ENCODE assay signal across 15 mouse cellular contexts in genomic region chr1:156470557-156470956, GRCm38 (mm10). TPM values are rescaled to one million over a fixed set of nuclear protein-coding genes. Genes with fewer than 3 reads are reported as not detected.
A peak's percentile ranks its signal among the peaks of the same experiment; 100 is the strongest.
DNase-seq lines count a peak whose midpoint lies in the region; ATAC-seq and TF ChIP-seq lines count a peak whose summit lies in the region.
"Had no signal": no experiment of that assay in that cellular context is flagged by ENCODE, and none has a peak within 500 bp of the region (broad histone marks: within the 10 kb centered on the region; RNA-seq: fewer than 3 reads in every experiment).

No protein-coding gene starts in this region.

- TF ChIP-seq CTCF in lung, embryonic 14.5 days (IDR thresholded peaks at IDR 0.05; ENCODE audit: low read depth), result no peak
- TF ChIP-seq CTCF in kidney, postnatal 0 days (IDR thresholded peaks at IDR 0.05; ENCODE audit: low read depth), result no peak
- no peak for TF ChIP-seq CTCF in small intestine, adult 2 months (IDR thresholded peaks at IDR 0.05; ENCODE audit: extremely low read depth, insufficient read length, insufficient replicate concordance, low read depth, low read length)

- no peak overlapping the region for H3K4me3 ChIP-seq in lung, embryonic 14.5 days (ENCODE audit: low read depth, low read length)
- no peak overlapping the region for H3K4me3 ChIP-seq in intestine, embryonic 14.5 days (ENCODE audit: low read depth, low read length)
- H3K4me3 ChIP-seq in kidney, postnatal 0 days (replicated peaks; ENCODE audit: low read depth, low read length), result no peak overlapping the region
- H3K4me3 ChIP-seq in small intestine, adult 2 months (ENCODE audit: low read depth, low read length), result no peak overlapping the region
- no peak overlapping the region for H3K4me3 ChIP-seq in midbrain, embryonic 13.5 days (replicated peaks)
- H3K4me3 ChIP-seq: heart, embryonic 10.5 days had no signal

- 0 out of 2 replicates have a peak overlapping the region, but pooled peaks have one; percentile 5 for H3K4me2 ChIP-seq in lung, embryonic 14.5 days
- H3K4me2 ChIP-seq in intestine, embryonic 14.5 days (ENCODE audit: low read length), result peak overlapping the region; percentile 59; the same call in 1 of the 2 replicates
- H3K4me2 ChIP-seq in kidney, postnatal 0 days (ENCODE audit: low read length), result no peak overlapping the region; the same call in 1 of the 2 replicates
- H3K4me2 ChIP-seq in midbrain, embryonic 13.5 days (replicated peaks), result no peak overlapping the region
- H3K4me2 ChIP-seq: hindbrain, embryonic 14.5 days had no signal

- no peaks in the 10 kb centered on the region for H3K27me3 ChIP-seq in lung, embryonic 14.5 days (ENCODE audit: insufficient read depth, low read length)
- no peaks in the 10 kb centered on the region for H3K27me3 ChIP-seq in intestine, embryonic 14.5 days (replicated peaks; ENCODE audit: control insufficient read depth, insufficient read depth, low read length)
- H3K27me3 ChIP-seq in kidney, postnatal 0 days (ENCODE audit: insufficient read depth, low read length), result no peaks in the 10 kb centered on the region
- no peaks in the 10 kb centered on the region for H3K27me3 ChIP-seq in small intestine, adult 2 months (ENCODE audit: control insufficient read depth, insufficient read depth, low read length)
- no peaks in the 10 kb centered on the region for H3K27me3 ChIP-seq in midbrain, embryonic 13.5 days

- 0 out of 2 replicates have a peak overlapping the region, but pooled peaks have one; percentile 12 for H3K27ac ChIP-seq in lung, embryonic 14.5 days (ENCODE audit: low read depth)
- H3K27ac ChIP-seq in intestine, embryonic 14.5 days (ENCODE audit: low read depth), result 0 out of 2 replicates have a peak overlapping the region, but pooled peaks have one; percentile 33
- H3K27ac ChIP-seq in kidney, postnatal 0 days, result no peak overlapping the region
- peak overlapping the region; percentile 79 for H3K27ac ChIP-seq in small intestine, adult 2 months (ENCODE audit: insufficient read depth, low read depth, low read length)
- no peak overlapping the region for H3K27ac ChIP-seq in midbrain, embryonic 13.5 days
- H3K27ac ChIP-seq: heart, embryonic 10.5 days; hindbrain, embryonic 14.5 days had no signal

- 27% methylated on average over 7 of the region's 7 CpGs for WGBS in lung, embryonic 14.5 days
- 48% methylated on average over 7 of the region's 7 CpGs for WGBS in intestine, embryonic 14.5 days
- 33% methylated on average over 7 of the region's 7 CpGs for WGBS in kidney, postnatal 0 days
- WGBS in small intestine, adult 2 months, result 21% methylated on average over 7 of the region's 7 CpGs
- 70% methylated on average over 7 of the region's 7 CpGs for WGBS in midbrain, embryonic 13.5 days

- no peak for TF ChIP-seq POLR2A in small intestine, adult 2 months (IDR thresholded peaks at IDR 0.05; ENCODE audit: low read depth, low read length)

- DNase-seq in lung, embryonic 14.5 days, result no peak
- no peak for DNase-seq in lung, postnatal 25 days (ENCODE audit: low spot score)
- no peak for DNase-seq in intestine, embryonic 14.5 days (ENCODE audit: low spot score)
- no peak for DNase-seq in kidney, postnatal 0 days (ENCODE audit: low spot score)
- no peak for DNase-seq in left cerebral cortex, adult 9 months (ENCODE audit: low spot score in 2 of 2)
- DNase-seq: adrenal gland, postnatal 14 days; cerebellum, adult 11 months; layer of hippocampus, adult 9-11 months; left cerebral cortex, postnatal 4 days; thymus, postnatal 14 days had no signal

- 0 out of 2 replicates have a peak, but pooled peaks cover 2% of the 10 kb centered on the region for H3K4me1 ChIP-seq in lung, embryonic 14.5 days (ENCODE audit: insufficient read depth)
- peaks cover 18% of the 10 kb centered on the region for H3K4me1 ChIP-seq in intestine, embryonic 14.5 days (replicated peaks; ENCODE audit: control insufficient read depth, insufficient read depth, low read length)
- H3K4me1 ChIP-seq in kidney, postnatal 0 days (replicated peaks; ENCODE audit: insufficient read depth, low read length), result 0 out of 2 replicates have a peak, but pooled peaks cover 6% of the 10 kb centered on the region
- H3K4me1 ChIP-seq in small intestine, adult 2 months (ENCODE audit: control insufficient read depth, insufficient read depth, insufficient read length, low read length), result peaks cover 16% of the 10 kb centered on the region
- peaks cover 12% of the 10 kb centered on the region for H3K4me1 ChIP-seq in midbrain, embryonic 13.5 days (replicated peaks)

- H3K9me3 ChIP-seq in lung, embryonic 14.5 days (ENCODE audit: low read depth, low read length), result no peaks in the 10 kb centered on the region
- 0 out of 2 replicates have a peak, but pooled peaks cover 7% of the 10 kb centered on the region for H3K9me3 ChIP-seq in intestine, embryonic 14.5 days (ENCODE audit: control insufficient read depth, low read length)
- no peaks in the 10 kb centered on the region for H3K9me3 ChIP-seq in kidney, postnatal 0 days (replicated peaks; ENCODE audit: low read length)
- H3K9me3 ChIP-seq in midbrain, embryonic 13.5 days, result peaks cover 10% of the 10 kb centered on the region; the same call in 1 of the 2 replicates

- peaks cover 11% of the 10 kb centered on the region for H3K36me3 ChIP-seq in lung, embryonic 14.5 days (ENCODE audit: insufficient read depth)
- peaks cover 13% of the 10 kb centered on the region for H3K36me3 ChIP-seq in intestine, embryonic 14.5 days (ENCODE audit: control insufficient read depth, insufficient read depth, low read length)
- 0 out of 2 replicates have a peak, but pooled peaks cover 4% of the 10 kb centered on the region for H3K36me3 ChIP-seq in kidney, postnatal 0 days (ENCODE audit: insufficient read depth, low read length)
- peaks cover 4% of the 10 kb centered on the region; the same call in 1 of the 2 replicates for H3K36me3 ChIP-seq in small intestine, adult 2 months (ENCODE audit: control insufficient read depth, insufficient read depth, low read length)
- H3K36me3 ChIP-seq in midbrain, embryonic 13.5 days, result peaks cover 15% of the 10 kb centered on the region

- ATAC-seq in lung, embryonic 14.5 days (ENCODE audit: insufficient read depth), result no peak
- ATAC-seq in intestine, embryonic 14.5 days (replicated peaks; ENCODE audit: low FRiP score, low TSS enrichment, low read depth), result peak; percentile 62
- peak; percentile 33; the same call in 1 of the 2 replicates for ATAC-seq in kidney, postnatal 0 days (replicated peaks; ENCODE audit: low FRiP score, low read depth)
- ATAC-seq in midbrain, embryonic 13.5 days, result no peak

- H3K9ac ChIP-seq in lung, embryonic 14.5 days, result no peak overlapping the region
- no peak overlapping the region for H3K9ac ChIP-seq in intestine, embryonic 14.5 days (ENCODE audit: low read length)
- no peak overlapping the region for H3K9ac ChIP-seq in kidney, postnatal 0 days (ENCODE audit: low read depth, low read length)
- H3K9ac ChIP-seq in midbrain, embryonic 13.5 days (replicated peaks), result no peak overlapping the region
- H3K9ac ChIP-seq: hindbrain, embryonic 14.5 days had no signal

RNA-seq across cellular contexts. Expression of gene Soat1, which starts 3.6 kb away (rescaled TPM):
- 36.8 and 37.7 TPM in 2 replicates for polyA plus RNA-seq in lung, embryonic 14.5 days (2014; fragmentation: Nextera tagmentation; extraction: Ambion mirVana)
- polyA plus RNA-seq in intestine, embryonic 14.5 days (2014; fragmentation: Nextera tagmentation; extraction: Ambion mirVana), result 62.7 and 64.0 TPM in 2 replicates
- 30.5 and 37.9 TPM in 2 replicates for polyA plus RNA-seq in kidney, postnatal 0 days (2015; fragmentation: Nextera tagmentation; extraction: Ambion mirVana)
- 4.2 and 6.1 TPM in 2 replicates for polyA plus RNA-seq in small intestine, adult 2 months (2012; rRNA removed)
- 10.9 and 11.1 TPM in 2 replicates for polyA plus RNA-seq in midbrain, embryonic 13.5 days (2015; fragmentation: Nextera tagmentation; extraction: Ambion mirVana)

RNA-seq across cellular contexts. Expression of gene Axdnd1, which starts 49.6 kb away (rescaled TPM):
- polyA plus RNA-seq in lung, embryonic 14.5 days (2014; fragmentation: Nextera tagmentation; extraction: Ambion mirVana), result 0.12 and 0.50 TPM in 2 replicates
- 0.12 and 0.27 TPM in 2 replicates for polyA plus RNA-seq in intestine, embryonic 14.5 days (2014; fragmentation: Nextera tagmentation; extraction: Ambion mirVana)
- polyA plus RNA-seq in kidney, postnatal 0 days (2015; fragmentation: Nextera tagmentation; extraction: Ambion mirVana), result 0.11 and 0.27 TPM in 2 replicates
- polyA plus RNA-seq in small intestine, adult 2 months (2012; rRNA removed), result not detected in 2 replicates
- polyA plus RNA-seq in midbrain, embryonic 13.5 days (2015; fragmentation: Nextera tagmentation; extraction: Ambion mirVana), result 0.17 and 0.45 TPM in 2 replicates
- polyA plus RNA-seq: spleen, adult 2 months had no signal

RNA-seq across cellular contexts. Expression of gene Gm10031, which starts 53.3 kb away (rescaled TPM):
- 0.42 and 0.85 TPM in 2 replicates for polyA plus RNA-seq in lung, embryonic 14.5 days (2014; fragmentation: Nextera tagmentation; extraction: Ambion mirVana)
- polyA plus RNA-seq in intestine, embryonic 14.5 days (2014; fragmentation: Nextera tagmentation; extraction: Ambion mirVana), result 0.39 and 0.69 TPM in 2 replicates
- 0.45 and 0.54 TPM in 2 replicates for polyA plus RNA-seq in kidney, postnatal 0 days (2015; fragmentation: Nextera tagmentation; extraction: Ambion mirVana)
- 10.3 and 27.8 TPM in 2 replicates for polyA plus RNA-seq in small intestine, adult 2 months (2012; rRNA removed)
- 0.66 and 1.1 TPM in 2 replicates for polyA plus RNA-seq in midbrain, embryonic 13.5 days (2015; fragmentation: Nextera tagmentation; extraction: Ambion mirVana)

Comparison
In these comparisons a context has a peak if more than half of its experiments do, and no peak if none do; other contexts are left out.
1. ATAC-seq: peak in intestine, embryonic 14.5 days (single experiment) and kidney, postnatal 0 days (single experiment); none in lung, embryonic 14.5 days (single experiment) and midbrain, embryonic 13.5 days (single experiment).
2. H3K27ac ChIP-seq: peak in lung, embryonic 14.5 days (single experiment), intestine, embryonic 14.5 days (single experiment) and small intestine, adult 2 months (single experiment); none in kidney, postnatal 0 days (single experiment) and midbrain, embryonic 13.5 days (single experiment).
3. H3K4me2 ChIP-seq: peak in lung, embryonic 14.5 days (single experiment) and intestine, embryonic 14.5 days (single experiment); none in kidney, postnatal 0 days (single experiment) and midbrain, embryonic 13.5 days (single experiment).